Mouse (Mus musculus) cerebellum, adult 11-12 months (tissue): ENCODE measurements at regions not wholly inside any gene's neighbourhood (a gene's known extent, or its start where the extent isn't known, plus 50 kb on each side); places are given as distances from the start of the nearest gene placed in this dataset.

Experiments
- DNase-seq: peaks from one replicate; pipeline ENCODE4 v3.0.0; 2022

- DNase-seq: no peak
Measured at GRCm38 (mm10) chr13:107944831-107945230, 99.4 kb upstream of the Smim15 start.

- no peak for DNase-seq
Measured at GRCm38 (mm10) chr13:107942979-107943378, 101.3 kb upstream of the Smim15 start.

- DNase-seq: no peak
Measured at GRCm38 (mm10) chr13:107942297-107942962, 101.8 kb upstream of the Smim15 start.

- no peak for DNase-seq
Measured at GRCm38 (mm10) chr13:107939916-107940646, 104.2 kb upstream of the Smim15 start.

GRCm38 (mm10) chr13:107935611-107936010 lies 108.6 kb upstream of the Smim15 start:
- DNase-seq: no peak

- DNase-seq: no peak
Measured at GRCm38 (mm10) chr13:107934691-107935090, 109.6 kb upstream of the Smim15 start.

- DNase-seq: no peak
Measured at GRCm38 (mm10) chr13:107933598-107934571, 110.4 kb upstream of the Smim15 start.

GRCm38 (mm10) chr13:107932423-107933032 lies 111.7 kb upstream of the Smim15 start:
- no peak for DNase-seq

GRCm38 (mm10) chr13:107931216-107931615 lies 113.0 kb upstream of the Smim15 start:
- DNase-seq: no peak

- no peak for DNase-seq
Measured at GRCm38 (mm10) chr13:107927499-107928215, 116.6 kb upstream of the Smim15 start.

GRCm38 (mm10) chr13:107925470-107925869 lies 118.8 kb upstream of the Smim15 start:
- no peak for DNase-seq

GRCm38 (mm10) chr13:107923129-107924114 lies 120.8 kb upstream of the Smim15 start:
- peak; percentile 29 for DNase-seq

- DNase-seq: no peak
Measured at GRCm38 (mm10) chr13:107919403-107919802, 124.8 kb upstream of the Smim15 start.

GRCm38 (mm10) chr13:107918478-107918877 lies 125.8 kb upstream of the Smim15 start:
- no peak for DNase-seq

- no peak for DNase-seq
Measured at GRCm38 (mm10) chr13:107918065-107918464, 126.2 kb upstream of the Smim15 start.

- DNase-seq: no peak
Measured at GRCm38 (mm10) chr13:107917564-107917963, 126.7 kb upstream of the Smim15 start.

GRCm38 (mm10) chr13:107910125-107910524 lies 134.1 kb upstream of the Smim15 start:
- no peak for DNase-seq

GRCm38 (mm10) chr13:107909343-107910067 lies 134.7 kb upstream of the Smim15 start:
- DNase-seq: no peak

- no peak for DNase-seq
Measured at GRCm38 (mm10) chr13:107907966-107908365, 136.3 kb upstream of the Smim15 start.

- no peak for DNase-seq
Measured at GRCm38 (mm10) chr13:107904851-107905250, 139.4 kb upstream of the Smim15 start.
